Mouse (Mus musculus): ENCODE data around the gene Cops7b. TPM values are rescaled to one million over a fixed set of nuclear protein-coding genes. Genes with fewer than 3 reads are reported as not detected.

Gene Cops7b
- polyA plus RNA-seq, 1 experiment: 61.6 TPM

- TF ChIP-seq GATA1 (IDR thresholded peaks at IDR 0.05; ENCODE audit: low read length): no peak
These were observed 47.8 kb downstream of the Cops7b start for GRCm38 (mm10) chr1:86630527-86630926.

- TF ChIP-seq GATA1 (IDR thresholded peaks at IDR 0.05; ENCODE audit: low read length): no peak
These were observed 50.2 kb downstream of the Cops7b start for GRCm38 (mm10) chr1:86632732-86633380.

DNA sequence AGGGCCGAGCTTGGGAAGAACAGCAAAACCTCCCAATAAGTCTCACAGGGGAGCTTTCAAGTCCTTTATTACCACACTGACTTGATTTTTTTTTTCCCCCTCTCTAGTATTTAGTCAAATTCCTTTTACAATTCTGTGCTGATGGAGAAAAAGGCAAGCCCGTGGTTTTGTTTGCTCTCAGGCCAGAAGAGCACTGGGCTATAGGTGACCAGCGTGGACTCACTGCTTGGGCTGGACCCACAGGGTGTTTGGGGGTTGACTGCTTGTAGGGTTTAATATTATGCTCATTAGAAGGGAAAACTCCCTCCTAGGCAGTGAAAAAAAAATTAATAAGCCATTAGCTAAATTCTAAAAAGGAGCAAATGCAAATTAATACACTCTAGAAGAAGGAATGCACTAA is 50.7 kb downstream of the Cops7b start:
- no peak for TF ChIP-seq GATA1 (IDR thresholded peaks at IDR 0.05; ENCODE audit: low read length)

DNA sequence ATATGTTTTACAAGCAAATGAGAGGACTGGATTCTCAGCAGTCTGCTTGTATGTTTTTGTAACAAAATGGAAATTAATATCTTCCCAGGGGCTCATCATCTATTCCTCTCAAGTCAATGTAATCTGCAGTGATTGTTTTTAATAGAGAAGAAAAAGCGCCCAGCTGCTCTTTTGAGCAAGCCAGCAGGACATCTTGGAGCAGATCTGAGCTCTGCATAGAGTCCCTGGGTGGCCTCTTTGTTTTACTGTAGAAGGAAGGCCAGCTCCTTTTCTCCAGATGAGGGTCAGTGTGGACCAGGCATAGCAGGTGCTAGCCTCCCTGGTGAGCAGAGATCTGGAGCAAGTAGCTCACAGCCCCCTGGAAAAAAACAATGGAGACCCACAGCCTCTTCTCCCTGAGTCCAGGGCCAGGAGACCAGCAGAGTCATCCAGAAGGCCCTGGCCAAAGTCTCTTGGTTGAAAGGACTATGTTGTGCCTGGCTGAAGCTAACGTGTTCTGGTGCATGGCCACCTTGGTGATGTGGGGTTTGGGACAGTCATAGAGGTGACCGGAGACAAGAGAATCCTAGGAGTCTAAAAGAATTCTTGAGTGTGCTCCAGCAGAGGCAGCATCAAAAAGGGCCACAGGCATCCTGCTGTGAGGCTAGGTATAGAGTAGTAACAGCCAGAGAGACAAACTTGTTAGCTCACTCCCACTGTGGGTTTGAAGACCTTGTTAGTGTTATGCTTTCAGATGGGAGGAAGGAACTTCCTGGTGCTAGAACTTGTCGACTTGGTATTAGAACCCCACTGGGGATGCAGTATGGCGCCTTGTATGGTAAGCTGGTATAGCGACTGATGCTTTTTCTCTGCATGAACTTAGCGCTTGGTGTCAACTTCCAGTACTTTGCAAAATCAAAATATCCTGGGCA is 51.4 kb downstream of the Cops7b start:
- TF ChIP-seq GATA1 (IDR thresholded peaks at IDR 0.05; ENCODE audit: low read length): no peak

DNA sequence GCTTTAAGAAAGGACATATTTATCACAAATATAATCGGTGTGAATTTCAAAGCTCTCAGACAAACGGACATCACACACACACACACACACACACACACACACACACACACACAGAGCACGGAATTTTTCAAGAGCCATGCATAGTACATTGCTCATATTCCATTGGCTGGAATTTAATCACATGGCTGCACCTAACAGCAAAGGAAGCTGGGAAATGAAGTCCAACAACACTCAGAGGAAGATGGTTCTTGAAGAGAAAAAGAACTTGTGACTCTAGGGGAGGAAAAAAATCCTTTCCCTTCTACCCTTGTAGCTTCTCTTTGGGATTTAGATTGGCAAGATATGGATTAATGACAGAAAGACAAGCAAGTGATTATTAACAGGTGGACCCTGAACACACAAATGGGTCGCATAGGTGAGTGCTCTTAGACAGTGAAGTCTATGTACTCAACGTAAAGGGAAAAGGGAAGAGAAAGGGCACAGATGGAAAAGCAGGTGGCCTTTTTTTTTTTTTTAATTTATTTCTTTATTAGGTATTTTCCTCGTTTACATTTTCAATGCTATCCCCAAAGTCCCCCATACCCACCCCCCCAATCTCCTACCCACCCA is 52.2 kb downstream of the Cops7b start:
- no peak for TF ChIP-seq GATA1 (IDR thresholded peaks at IDR 0.05; ENCODE audit: low read length)

- no peak for TF ChIP-seq GATA1 (IDR thresholded peaks at IDR 0.05; ENCODE audit: low read length)
These were observed 60.6 kb downstream of the Cops7b start for GRCm38 (mm10) chr1:86643101-86643809.

DNA sequence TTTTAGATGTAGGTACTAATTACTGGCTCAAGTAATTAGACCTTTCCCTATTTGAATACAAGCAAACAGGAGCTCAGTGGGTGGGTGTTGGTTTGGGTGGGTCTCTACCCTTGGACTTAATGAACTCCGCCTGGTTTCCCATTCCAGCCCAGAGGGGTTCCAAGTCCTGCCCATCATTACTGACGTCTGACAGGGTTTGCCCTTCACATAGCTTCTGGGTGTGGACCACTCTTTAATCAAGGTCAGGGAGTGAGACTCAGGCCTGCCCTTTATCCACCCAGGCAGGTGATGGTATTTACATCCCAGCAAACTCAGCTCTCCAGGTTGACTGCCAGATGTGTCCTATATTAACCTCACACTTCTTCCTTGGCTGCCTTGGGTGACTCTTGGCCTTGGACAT is 64.8 kb downstream of the Cops7b start:
- no peak for TF ChIP-seq GATA1 (IDR thresholded peaks at IDR 0.05; ENCODE audit: low read length)

- TF ChIP-seq GATA1 (IDR thresholded peaks at IDR 0.05; ENCODE audit: low read length): no peak
These were observed 67.6 kb downstream of the Cops7b start for GRCm38 (mm10) chr1:86650272-86650671.

- TF ChIP-seq GATA1 (IDR thresholded peaks at IDR 0.05; ENCODE audit: low read length): no peak
These were observed 70.0 kb downstream of the Cops7b start for GRCm38 (mm10) chr1:86652675-86653074.

- TF ChIP-seq GATA1 (IDR thresholded peaks at IDR 0.05; ENCODE audit: low read length): no peak
These were observed 74.4 kb downstream of the Cops7b start for GRCm38 (mm10) chr1:86657071-86657470.

Other genes with a start within 250 kb of the Cops7b start
- gene Ncl, start 223.5 kb upstream of the Cops7b start, polyA plus RNA-seq (2012): 2,220 and 2,966 TPM in 2 replicates
- not detected in 2 replicates for gene Nmur1, start 156.7 kb upstream of the Cops7b start, polyA plus RNA-seq (2012)
- not detected in 2 replicates for gene Tex44, start 156.6 kb upstream of the Cops7b start, polyA plus RNA-seq (2012)
- gene Ptma, start 56.2 kb upstream of the Cops7b start, polyA plus RNA-seq (2012): 11,652 and 16,306 TPM in 2 replicates
- 76.3 and 108 TPM in 2 replicates for gene Pde6d, start 275 bp upstream of the Cops7b start, polyA plus RNA-seq (2012)
- not detected in 2 replicates for gene Nppc, start 87.7 kb downstream of the Cops7b start, polyA plus RNA-seq (2012)
- 19.7 and 20.3 TPM in 2 replicates for gene Dis3l2, start 120.9 kb downstream of the Cops7b start, polyA plus RNA-seq (2012)

All from G1E-ER4 (cell line).